Mouse (Mus musculus) G1E (cell line): ENCODE results near the gene Klhl26.
A peak's percentile ranks its signal among the peaks of the same experiment; 100 is the strongest.

Experiments
- CTCF ChIP-seq: IDR thresholded peaks from 2 replicates; pipeline ENCODE4 v1.5.1; 2012; ENCODE audit warnings: low read depth, low read length, inconsistent platforms, mixed read lengths
- POLR2AphosphoS5 ChIP-seq: IDR thresholded peaks from 2 replicates; pipeline ENCODE4 v1.6.1; 2012; ENCODE audit warnings: low read depth, low read length, inconsistent platforms; ENCODE audit not compliant: insufficient replicate concordance

DNA sequence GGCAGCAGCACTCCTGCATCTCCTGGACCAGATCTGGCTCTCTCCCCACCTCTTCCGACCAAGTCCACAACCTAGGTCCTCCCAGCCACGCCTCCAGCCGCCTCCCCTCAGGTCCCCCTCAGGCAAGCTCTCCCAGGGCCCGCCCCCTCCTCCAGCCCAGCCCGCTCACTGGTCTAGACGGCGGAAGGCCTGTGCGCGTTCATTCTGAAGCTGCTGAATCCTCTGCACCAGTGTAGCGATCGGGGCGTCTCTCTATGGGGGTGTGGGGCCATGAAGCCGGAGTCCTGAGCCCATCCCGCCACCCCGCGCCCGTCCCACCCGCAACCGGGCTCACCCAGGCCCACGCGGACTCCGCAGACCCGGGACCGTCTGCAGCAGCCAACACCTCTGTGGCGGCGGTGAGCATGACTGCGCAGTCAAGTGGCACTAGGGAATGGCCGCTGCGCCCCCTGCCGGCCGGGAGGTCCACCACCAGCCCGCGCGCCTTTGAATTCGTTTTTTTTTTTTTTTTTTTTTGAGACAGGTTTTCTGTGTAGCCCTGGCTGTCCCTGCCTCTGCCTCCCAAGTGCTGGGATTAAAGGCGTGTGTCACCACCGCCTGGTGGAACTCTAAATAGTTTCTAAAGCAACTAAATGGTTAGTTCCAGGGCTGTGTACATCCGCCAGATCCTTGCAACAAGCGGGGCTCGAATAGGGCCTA is 29.7 kb upstream of the Klhl26 start, which contains the start of gene Rex1bd:
- peak; percentile 74 for TF ChIP-seq CTCF
- TF ChIP-seq POLR2AphosphoS5 = no peak; the same call in 1 of the 2 replicates
